Mouse (Mus musculus): ENCODE results near the gene Hmgn2. TPM values are rescaled to one million over a fixed set of nuclear protein-coding genes. Genes with fewer than 3 reads are reported as not detected.
"Not testable (repeated sequence)": the region's sequence is repeated elsewhere in the genome, so short reads cannot be mapped to it uniquely, and the experiment has no call there.

The Hmgn2 gene
- polyA plus RNA-seq, 1 experiment from 2014 or later = 1,750 TPM

GRCm38 (mm10) chr4:133938077-133938476 lies 30.4 kb downstream of the Hmgn2 start:
- 62% methylated on average over 2 of the region's 2 CpGs for WGBS
- Histone ChIP-seq H3K9me3 (ENCODE audit: control insufficient read depth, low read length) (no peaks in the 10 kb centered on the region), H3K27me3 (replicated peaks; ENCODE audit: control insufficient read depth, insufficient read depth, low read length) (no peaks in the 10 kb centered on the region), H3K4me2 (ENCODE audit: low read length) (no peak overlapping the region), H3K4me3 (replicated peaks; ENCODE audit: low read length) (no peak overlapping the region), H3K9ac (replicated peaks; ENCODE audit: low read depth, low read length) (no peak overlapping the region), H3K36me3 (ENCODE audit: control insufficient read depth, insufficient read depth) (no peaks in the 10 kb centered on the region), H3K27ac (ENCODE audit: low read length) (no peak overlapping the region), H3K4me1 (replicated peaks; ENCODE audit: control insufficient read depth, insufficient read depth, low read length) (no peaks in the 10 kb centered on the region)
- ATAC-seq = no peak

GRCm38 (mm10) chr4:133931785-133932184 lies 36.7 kb downstream of the Hmgn2 start:
- no peaks in the 10 kb centered on the region for H3K4me1 ChIP-seq (replicated peaks; ENCODE audit: control insufficient read depth, insufficient read depth, low read length)
- WGBS = 76% methylated on average over 3 of the region's 3 CpGs
- H3K9ac ChIP-seq (replicated peaks; ENCODE audit: low read depth, low read length) = no peak overlapping the region
- no peak overlapping the region for H3K4me3 ChIP-seq (replicated peaks; ENCODE audit: low read length)
- H3K4me2 ChIP-seq (ENCODE audit: low read length) = no peak overlapping the region
- ATAC-seq = no peak
- H3K27ac ChIP-seq (ENCODE audit: low read length) = no peak overlapping the region
- H3K36me3 ChIP-seq (ENCODE audit: control insufficient read depth, insufficient read depth) = no peaks in the 10 kb centered on the region
- H3K9me3 ChIP-seq (ENCODE audit: control insufficient read depth, low read length) = no peaks in the 10 kb centered on the region
- no peaks in the 10 kb centered on the region for H3K27me3 ChIP-seq (replicated peaks; ENCODE audit: control insufficient read depth, insufficient read depth, low read length)

GRCm38 (mm10) chr4:133931349-133931748 lies 37.1 kb downstream of the Hmgn2 start:
- Histone ChIP-seq H3K27me3 (replicated peaks; ENCODE audit: control insufficient read depth, insufficient read depth, low read length) (no peaks in the 10 kb centered on the region), H3K4me1 (replicated peaks; ENCODE audit: control insufficient read depth, insufficient read depth, low read length) (no peaks in the 10 kb centered on the region), H3K9me3 (ENCODE audit: control insufficient read depth, low read length) (no peaks in the 10 kb centered on the region), H3K36me3 (ENCODE audit: control insufficient read depth, insufficient read depth) (no peaks in the 10 kb centered on the region), H3K4me2 (ENCODE audit: low read length) (no peak overlapping the region), H3K9ac (replicated peaks; ENCODE audit: low read depth, low read length) (no peak overlapping the region), H3K27ac (ENCODE audit: low read length) (no peak overlapping the region), H3K4me3 (replicated peaks; ENCODE audit: low read length) (no peak overlapping the region)
- no peak for ATAC-seq
- 15% methylated on average over 10 of the region's 10 CpGs for WGBS

GRCm38 (mm10) chr4:133929278-133929670 lies 39.2 kb downstream of the Hmgn2 start:
- no peak overlapping the region for H3K27ac ChIP-seq (ENCODE audit: low read length)
- ATAC-seq = no peak
- H3K9me3 ChIP-seq (ENCODE audit: control insufficient read depth, low read length) = no peaks in the 10 kb centered on the region
- 49% methylated on average over 7 of the region's 7 CpGs for WGBS
- no peaks in the 10 kb centered on the region for H3K27me3 ChIP-seq (replicated peaks; ENCODE audit: control insufficient read depth, insufficient read depth, low read length)
- H3K4me1 ChIP-seq (replicated peaks; ENCODE audit: control insufficient read depth, insufficient read depth, low read length) = no peaks in the 10 kb centered on the region
- H3K9ac ChIP-seq (replicated peaks; ENCODE audit: low read depth, low read length) = no peak overlapping the region
- no peak overlapping the region for H3K4me2 ChIP-seq (ENCODE audit: low read length)
- no peaks in the 10 kb centered on the region for H3K36me3 ChIP-seq (ENCODE audit: control insufficient read depth, insufficient read depth)
- H3K4me3 ChIP-seq (replicated peaks; ENCODE audit: low read length) = no peak overlapping the region

- Histone ChIP-seq H3K9me3 (ENCODE audit: control insufficient read depth, low read length) (no peaks in the 10 kb centered on the region), H3K4me2 (ENCODE audit: low read length) (no peak overlapping the region), H3K9ac (replicated peaks; ENCODE audit: low read depth, low read length) (no peak overlapping the region), H3K4me1 (replicated peaks; ENCODE audit: control insufficient read depth, insufficient read depth, low read length) (no peaks in the 10 kb centered on the region), H3K36me3 (ENCODE audit: control insufficient read depth, insufficient read depth) (no peaks in the 10 kb centered on the region), H3K27ac (ENCODE audit: low read length) (no peak overlapping the region), H3K4me3 (replicated peaks; ENCODE audit: low read length) (no peak overlapping the region), H3K27me3 (replicated peaks; ENCODE audit: control insufficient read depth, insufficient read depth, low read length) (no peaks in the 10 kb centered on the region)
- 64% methylated on average over 15 of the region's 15 CpGs for WGBS
- no peak for ATAC-seq
Observed at GRCm38 (mm10) chr4:133928576-133929277, 39.7 kb downstream of the Hmgn2 start.

- Histone ChIP-seq H3K36me3 (ENCODE audit: control insufficient read depth, insufficient read depth) (no peaks in the 10 kb centered on the region), H3K27me3 (replicated peaks; ENCODE audit: control insufficient read depth, insufficient read depth, low read length) (no peaks in the 10 kb centered on the region), H3K4me1 (replicated peaks; ENCODE audit: control insufficient read depth, insufficient read depth, low read length) (no peaks in the 10 kb centered on the region), H3K27ac (ENCODE audit: low read length) (no peak overlapping the region), H3K9me3 (ENCODE audit: control insufficient read depth, low read length) (no peaks in the 10 kb centered on the region), H3K4me2 (ENCODE audit: low read length) (no peak overlapping the region), H3K9ac (replicated peaks; ENCODE audit: low read depth, low read length) (no peak overlapping the region), H3K4me3 (replicated peaks; ENCODE audit: low read length) (no peak overlapping the region)
- WGBS = 87% methylated on average over 4 of the region's 4 CpGs
- ATAC-seq = no peak
Observed at GRCm38 (mm10) chr4:133925204-133925603, 43.2 kb downstream of the Hmgn2 start.

- Histone ChIP-seq H3K4me2 (ENCODE audit: low read length) (no peak overlapping the region), H3K4me3 (replicated peaks; ENCODE audit: low read length) (no peak overlapping the region), H3K27ac (ENCODE audit: low read length) (no peak overlapping the region), H3K27me3 (replicated peaks; ENCODE audit: control insufficient read depth, insufficient read depth, low read length) (no peaks in the 10 kb centered on the region), H3K4me1 (replicated peaks; ENCODE audit: control insufficient read depth, insufficient read depth, low read length) (no peaks in the 10 kb centered on the region), H3K9me3 (ENCODE audit: control insufficient read depth, low read length) (no peaks in the 10 kb centered on the region), H3K9ac (replicated peaks; ENCODE audit: low read depth, low read length) (no peak overlapping the region), H3K36me3 (ENCODE audit: control insufficient read depth, insufficient read depth) (no peaks in the 10 kb centered on the region)
- WGBS = 88% methylated on average over 5 of the region's 5 CpGs
- ATAC-seq = no peak
Observed at GRCm38 (mm10) chr4:133923743-133924142, 44.7 kb downstream of the Hmgn2 start.

GRCm38 (mm10) chr4:133918093-133918825 lies 50.2 kb downstream of the Hmgn2 start:
- not testable (repeated sequence) for H3K36me3 ChIP-seq (ENCODE audit: control insufficient read depth, insufficient read depth); H3K27me3 ChIP-seq (replicated peaks; ENCODE audit: control insufficient read depth, insufficient read depth, low read length); H3K9me3 ChIP-seq (ENCODE audit: control insufficient read depth, low read length); H3K4me2 ChIP-seq (ENCODE audit: low read length); H3K4me1 ChIP-seq (replicated peaks; ENCODE audit: control insufficient read depth, insufficient read depth, low read length); H3K4me3 ChIP-seq (replicated peaks; ENCODE audit: low read length); H3K27ac ChIP-seq (ENCODE audit: low read length); H3K9ac ChIP-seq (replicated peaks; ENCODE audit: low read depth, low read length); ATAC-seq
- WGBS = 86% methylated on average over 15 of the region's 23 CpGs
